Mouse (Mus musculus): ENCODE results near the gene Idh1. TPM values are rescaled to one million over a fixed set of nuclear protein-coding genes. Genes with fewer than 3 reads are reported as not detected.

The Idh1 gene
- polyA plus RNA-seq, 1 experiment from 2014 or later: 436 TPM

DNA sequence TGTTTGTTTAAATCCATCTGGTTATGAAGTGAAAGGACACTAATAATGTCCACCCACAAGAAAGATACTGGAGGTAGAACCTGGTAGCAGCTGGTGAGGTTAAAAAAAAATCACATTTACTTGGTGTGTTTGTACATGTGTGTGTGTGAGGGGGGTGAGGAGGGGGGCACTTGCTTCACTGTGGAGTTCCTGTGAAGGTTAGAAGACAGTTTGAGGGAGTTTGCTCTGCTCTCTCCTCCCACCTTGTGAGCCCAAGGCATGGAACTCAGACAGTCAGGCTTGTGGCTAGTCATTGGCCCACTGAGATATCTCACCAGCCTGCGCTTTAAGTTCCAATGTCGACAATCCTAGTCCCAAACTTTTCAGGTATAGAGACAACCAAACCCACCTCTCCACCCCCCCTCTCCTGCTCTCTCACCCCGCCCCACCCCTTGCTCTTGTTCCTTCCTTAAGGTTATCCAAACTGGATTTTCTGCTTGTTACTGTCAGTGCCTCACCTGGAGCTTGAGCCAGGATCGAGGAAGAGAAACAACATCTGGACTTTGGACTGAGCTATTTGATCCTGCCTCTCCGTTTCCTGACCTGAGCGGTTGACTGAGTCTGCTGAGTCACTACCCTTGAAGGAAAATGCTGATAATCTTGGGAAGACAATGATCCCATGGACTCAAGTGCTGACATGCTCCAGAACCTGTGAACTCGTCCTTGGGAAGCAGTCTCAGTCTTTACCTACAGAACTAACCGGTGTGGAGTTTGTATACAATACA is 68.0 kb downstream of the Idh1 start:
- no peaks in the 10 kb centered on the region for H3K4me1 ChIP-seq (ENCODE audit: control insufficient read depth, insufficient read depth, low read length)
- no peak for ATAC-seq (ENCODE audit: insufficient read depth, low FRiP score, low TSS enrichment)
- no peak overlapping the region for H3K9ac ChIP-seq (ENCODE audit: low read length)
- no peak for DNase-seq (ENCODE audit: low spot score)
- no peak overlapping the region for H3K4me2 ChIP-seq (ENCODE audit: low read depth)
- H3K4me3 ChIP-seq (ENCODE audit: low read depth, low read length): no peak overlapping the region
- no peaks in the 10 kb centered on the region for H3K9me3 ChIP-seq (ENCODE audit: control insufficient read depth, low read length)
- 82% methylated on average over 8 of the region's 8 CpGs for WGBS
- no peaks in the 10 kb centered on the region for H3K27me3 ChIP-seq (ENCODE audit: control insufficient read depth, insufficient read depth, low read length)
- H3K27ac ChIP-seq (ENCODE audit: low read depth, low read length): no peak overlapping the region
- no peaks in the 10 kb centered on the region for H3K36me3 ChIP-seq (ENCODE audit: control insufficient read depth, insufficient read depth, low read length)

DNA sequence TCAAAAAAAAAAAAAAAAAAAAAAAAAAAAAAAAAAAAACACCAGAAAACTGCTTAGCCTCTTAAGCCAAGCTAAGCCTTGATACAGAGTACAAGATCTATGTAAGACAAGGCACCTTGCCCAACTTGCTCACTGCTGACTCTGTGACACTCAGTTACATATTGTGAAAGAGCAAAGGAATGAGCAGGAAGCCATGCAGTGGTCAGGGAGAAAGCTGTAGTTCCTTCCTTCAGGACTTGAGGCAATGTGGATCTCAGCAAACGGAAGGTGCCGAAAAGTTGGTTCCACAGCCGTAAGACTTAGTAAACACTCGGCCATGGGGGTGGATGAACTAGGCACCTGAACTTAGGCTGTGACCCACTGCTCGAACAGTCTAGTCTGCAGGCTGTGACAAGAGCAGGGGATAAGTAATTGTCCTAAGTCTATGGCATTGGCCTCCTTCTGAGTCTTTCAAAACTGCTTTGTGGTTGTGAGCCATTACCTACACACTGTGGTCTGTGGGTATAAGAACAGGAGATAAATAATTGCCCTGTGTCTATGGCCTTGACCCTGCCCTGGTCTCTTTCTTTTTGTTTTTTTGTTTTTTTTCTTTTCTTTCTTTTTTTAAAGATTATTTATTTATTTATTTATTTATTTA is 72.6 kb downstream of the Idh1 start:
- H3K27me3 ChIP-seq (ENCODE audit: control insufficient read depth, insufficient read depth, low read length): no peaks in the 10 kb centered on the region
- no peak for DNase-seq (ENCODE audit: low spot score)
- no peak for ATAC-seq (ENCODE audit: insufficient read depth, low FRiP score, low TSS enrichment)
- whole genome bisulfite sequencing: 86% methylated on average over 5 of the region's 5 CpGs
- H3K4me3 ChIP-seq (ENCODE audit: low read depth, low read length): no peak overlapping the region
- no peaks in the 10 kb centered on the region for H3K9me3 ChIP-seq (ENCODE audit: control insufficient read depth, low read length)
- no peak overlapping the region for H3K27ac ChIP-seq (ENCODE audit: low read depth, low read length)
- H3K36me3 ChIP-seq (ENCODE audit: control insufficient read depth, insufficient read depth, low read length): no peaks in the 10 kb centered on the region
- no peaks in the 10 kb centered on the region for H3K4me1 ChIP-seq (ENCODE audit: control insufficient read depth, insufficient read depth, low read length)
- H3K9ac ChIP-seq (ENCODE audit: low read length): no peak overlapping the region
- H3K4me2 ChIP-seq (ENCODE audit: low read depth): no peak overlapping the region

DNA sequence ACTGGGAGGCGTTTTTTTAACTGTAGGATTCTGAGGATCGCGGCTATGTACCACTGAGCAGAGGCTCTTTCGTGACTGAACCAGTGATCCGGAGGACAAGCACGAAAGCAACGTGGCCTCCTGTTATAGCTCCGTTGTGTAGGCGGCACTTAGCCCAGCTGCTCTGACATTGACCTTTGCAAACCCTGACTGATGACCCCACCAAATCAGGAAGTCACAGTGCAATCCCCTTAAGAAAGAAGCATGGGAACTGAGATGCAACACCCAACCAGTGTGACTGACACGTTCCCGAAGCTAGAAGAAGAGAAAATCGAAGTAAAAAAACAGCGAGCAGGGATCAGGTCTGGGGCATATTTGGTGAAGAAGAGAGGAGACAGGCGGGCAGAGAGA is 73.5 kb downstream of the Idh1 start:
- no peaks in the 10 kb centered on the region for H3K36me3 ChIP-seq (ENCODE audit: control insufficient read depth, insufficient read depth, low read length)
- no peak for DNase-seq (ENCODE audit: low spot score)
- H3K9me3 ChIP-seq (ENCODE audit: control insufficient read depth, low read length): no peaks in the 10 kb centered on the region
- no peak for ATAC-seq (ENCODE audit: insufficient read depth, low FRiP score, low TSS enrichment)
- no peak overlapping the region for H3K9ac ChIP-seq (ENCODE audit: low read length)
- no peak overlapping the region for H3K27ac ChIP-seq (ENCODE audit: low read depth, low read length)
- 63% methylated on average over 14 of the region's 14 CpGs for WGBS
- H3K4me1 ChIP-seq (ENCODE audit: control insufficient read depth, insufficient read depth, low read length): no peaks in the 10 kb centered on the region
- H3K27me3 ChIP-seq (ENCODE audit: control insufficient read depth, insufficient read depth, low read length): no peaks in the 10 kb centered on the region
- peak overlapping the region; percentile 15; the same call in 1 of the 2 replicates for H3K4me2 ChIP-seq (ENCODE audit: low read depth)
- H3K4me3 ChIP-seq (ENCODE audit: low read depth, low read length): no peak overlapping the region

DNA sequence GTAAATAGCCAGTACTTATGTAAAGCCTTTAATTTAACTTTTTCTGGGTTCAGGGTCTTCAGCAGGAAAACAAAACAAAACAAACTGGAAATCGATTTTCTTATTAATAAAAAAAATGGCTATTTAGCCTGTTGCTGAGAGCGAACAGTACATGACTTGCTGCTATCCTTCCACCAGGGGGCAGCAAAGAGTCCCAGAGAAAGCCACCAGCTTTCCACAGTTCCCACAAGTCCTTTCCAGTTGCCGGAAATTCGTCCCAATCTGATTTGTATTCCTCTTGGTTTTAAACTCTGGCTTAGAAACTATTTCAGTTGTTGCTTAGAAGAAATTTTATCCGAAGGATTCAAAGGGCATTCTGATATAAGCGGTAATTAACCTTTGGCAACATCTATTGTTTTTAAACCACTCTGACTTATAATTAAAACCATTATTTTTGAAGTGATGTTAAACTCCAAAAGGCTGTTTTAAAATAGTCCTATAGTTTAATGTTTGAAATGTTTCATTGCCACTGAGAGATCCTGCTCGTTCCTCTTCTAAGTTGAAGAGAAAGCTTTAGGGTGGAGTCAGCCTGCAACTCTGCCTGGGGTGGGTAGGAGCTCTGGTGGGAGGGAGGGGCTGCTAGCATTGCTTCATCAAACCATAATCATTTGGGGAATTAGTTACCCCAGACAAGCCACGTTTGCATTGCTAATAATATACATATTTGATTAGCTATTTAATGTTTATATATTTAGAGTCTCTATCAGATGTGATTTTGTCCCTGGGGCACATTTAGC is 74.1 kb downstream of the Idh1 start:
- DNase-seq (ENCODE audit: low spot score): peak; percentile 82
- Histone ChIP-seq H3K4me2 (ENCODE audit: low read depth) (peak overlapping the region; percentile 15; the same call in 1 of the 2 replicates), H3K4me3 (ENCODE audit: low read depth, low read length) (no peak overlapping the region), H3K9me3 (ENCODE audit: control insufficient read depth, low read length) (no peaks in the 10 kb centered on the region), H3K9ac (ENCODE audit: low read length) (no peak overlapping the region), H3K36me3 (ENCODE audit: control insufficient read depth, insufficient read depth, low read length) (no peaks in the 10 kb centered on the region), H3K4me1 (ENCODE audit: control insufficient read depth, insufficient read depth, low read length) (no peaks in the 10 kb centered on the region), H3K27me3 (ENCODE audit: control insufficient read depth, insufficient read depth, low read length) (no peaks in the 10 kb centered on the region), H3K27ac (ENCODE audit: low read depth, low read length) (no peak overlapping the region)
- 16% methylated on average over 8 of the region's 8 CpGs for WGBS
- no peak for ATAC-seq (ENCODE audit: insufficient read depth, low FRiP score, low TSS enrichment)

DNA sequence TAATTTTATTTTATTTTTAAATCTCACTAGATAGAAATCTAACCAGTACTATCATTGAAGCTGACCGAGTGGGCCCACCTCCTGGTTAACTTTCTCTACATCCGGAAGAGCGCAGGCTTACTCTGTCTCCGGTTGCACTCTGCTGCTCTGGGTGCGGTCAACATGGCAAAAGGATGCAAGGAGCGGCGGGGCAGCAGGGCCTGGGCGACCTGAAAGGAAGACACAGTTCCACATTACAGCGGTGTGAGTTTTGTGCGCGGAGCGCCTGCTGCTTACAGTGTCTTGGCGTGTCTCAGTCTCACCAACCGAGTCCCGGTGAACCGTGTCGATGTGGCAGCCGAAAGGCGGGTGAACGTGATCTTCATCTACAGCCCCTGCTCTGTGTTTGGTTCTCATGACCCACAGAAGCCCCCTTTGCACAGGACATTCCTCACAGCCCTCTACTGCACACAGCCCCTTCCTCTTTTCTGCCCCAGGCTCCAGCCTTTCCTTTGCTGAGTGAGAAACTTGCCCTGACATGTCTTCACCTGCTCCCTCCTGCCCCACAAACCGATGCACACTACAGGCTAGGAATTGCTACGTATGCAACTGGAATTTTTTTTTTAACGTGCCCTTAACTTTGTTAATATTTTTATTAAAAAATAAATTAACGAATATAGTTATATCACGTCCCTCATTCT is 76.4 kb downstream of the Idh1 start:
- Histone ChIP-seq H3K4me1 (ENCODE audit: control insufficient read depth, insufficient read depth, low read length) (no peaks in the 10 kb centered on the region), H3K9me3 (ENCODE audit: control insufficient read depth, low read length) (no peaks in the 10 kb centered on the region), H3K4me2 (ENCODE audit: low read depth) (no peak overlapping the region), H3K9ac (ENCODE audit: low read length) (no peak overlapping the region), H3K36me3 (ENCODE audit: control insufficient read depth, insufficient read depth, low read length) (no peaks in the 10 kb centered on the region), H3K4me3 (ENCODE audit: low read depth, low read length) (no peak overlapping the region), H3K27me3 (ENCODE audit: control insufficient read depth, insufficient read depth, low read length) (no peaks in the 10 kb centered on the region), H3K27ac (ENCODE audit: low read depth, low read length) (no peak overlapping the region)
- ATAC-seq (ENCODE audit: insufficient read depth, low FRiP score, low TSS enrichment) (no peak), DNase-seq (ENCODE audit: low spot score) (peak; percentile 16)
- WGBS: 78% methylated on average over 25 of the region's 25 CpGs

DNA sequence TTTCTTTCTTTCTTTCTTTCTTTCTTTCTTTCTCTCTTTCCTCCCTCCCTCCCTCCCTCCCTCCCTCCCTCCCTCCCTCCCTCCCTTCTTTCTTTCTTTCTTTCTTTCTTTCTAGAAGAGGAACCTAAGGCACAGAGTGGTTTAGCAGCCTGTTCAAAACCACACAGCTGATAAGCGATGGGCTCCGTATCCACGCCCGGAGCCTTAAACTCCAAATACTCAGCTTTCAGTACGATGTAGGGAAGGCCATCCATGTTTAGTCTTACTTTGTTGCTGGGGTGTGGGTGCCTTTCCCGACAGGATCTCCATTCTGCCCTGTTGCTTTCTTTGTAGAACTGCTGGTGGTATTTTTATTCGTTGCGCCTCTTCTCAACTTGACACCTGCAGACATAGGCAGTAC is 77.1 kb downstream of the Idh1 start:
- Histone ChIP-seq H3K9me3 (ENCODE audit: control insufficient read depth, low read length) (no peaks in the 10 kb centered on the region), H3K4me2 (ENCODE audit: low read depth) (no peak overlapping the region), H3K36me3 (ENCODE audit: control insufficient read depth, insufficient read depth, low read length) (no peaks in the 10 kb centered on the region), H3K27me3 (ENCODE audit: control insufficient read depth, insufficient read depth, low read length) (no peaks in the 10 kb centered on the region), H3K4me1 (ENCODE audit: control insufficient read depth, insufficient read depth, low read length) (no peaks in the 10 kb centered on the region), H3K9ac (ENCODE audit: low read length) (no peak overlapping the region), H3K27ac (ENCODE audit: low read depth, low read length) (no peak overlapping the region), H3K4me3 (ENCODE audit: low read depth, low read length) (no peak overlapping the region)
- WGBS: 94% methylated on average over 8 of the region's 8 CpGs
- no peak for ATAC-seq (ENCODE audit: insufficient read depth, low FRiP score, low TSS enrichment)
- DNase-seq (ENCODE audit: low spot score): no peak

Other genes starting within 250 kb of the Idh1 start
- 8.4 and 10.1 TPM in 2 replicates for gene Plekhm3, start 229.7 kb downstream of the Idh1 start, polyA plus RNA-seq (2014; fragmentation: Nextera tagmentation; extraction: Ambion mirVana)
- 0.58 TPM in 1 of 2 replicates, not detected in the other for gene Akr1cl, start 153.7 kb downstream of the Idh1 start, polyA plus RNA-seq (2014; fragmentation: Nextera tagmentation; extraction: Ambion mirVana)
- gene Cryge, start 135.4 kb downstream of the Idh1 start, polyA plus RNA-seq (2014; fragmentation: Nextera tagmentation; extraction: Ambion mirVana): not detected in 2 replicates
- gene Crygd, start 123.0 kb downstream of the Idh1 start, polyA plus RNA-seq (2014; fragmentation: Nextera tagmentation; extraction: Ambion mirVana): not detected in 2 replicates
- not detected in 2 replicates for gene Crygc, start 112.8 kb downstream of the Idh1 start, polyA plus RNA-seq (2014; fragmentation: Nextera tagmentation; extraction: Ambion mirVana)
- not detected in 2 replicates for gene Crygb, start 104.2 kb downstream of the Idh1 start, polyA plus RNA-seq (2014; fragmentation: Nextera tagmentation; extraction: Ambion mirVana)
- gene Cryga, start 83.1 kb downstream of the Idh1 start, polyA plus RNA-seq (2014; fragmentation: Nextera tagmentation; extraction: Ambion mirVana): not detected in 2 replicates
- gene Gm28845, start 66.9 kb downstream of the Idh1 start, polyA plus RNA-seq (2014; fragmentation: Nextera tagmentation; extraction: Ambion mirVana): not detected in 2 replicates
- gene D630023F18Rik, start 63.3 kb downstream of the Idh1 start, polyA plus RNA-seq (2014; fragmentation: Nextera tagmentation; extraction: Ambion mirVana): 0.18 TPM in 1 of 2 replicates, not detected in the other
- gene Pikfyve, start 183 bp upstream of the Idh1 start, polyA plus RNA-seq (2014; fragmentation: Nextera tagmentation; extraction: Ambion mirVana): 20.6 TPM in 2 replicates
- 3.0 and 3.3 TPM in 2 replicates for gene Pth2r, start 95.6 kb upstream of the Idh1 start, polyA plus RNA-seq (2014; fragmentation: Nextera tagmentation; extraction: Ambion mirVana)